Mouse (Mus musculus): ENCODE measurements around the gene Casq1. TPM values are rescaled to one million over a fixed set of nuclear protein-coding genes. Genes with fewer than 3 reads are reported as not detected.

The Casq1 gene
- total and polyA plus RNA-seq, 2 experiments from 2014 or later = 0.99 to 1.3 TPM

DNA sequence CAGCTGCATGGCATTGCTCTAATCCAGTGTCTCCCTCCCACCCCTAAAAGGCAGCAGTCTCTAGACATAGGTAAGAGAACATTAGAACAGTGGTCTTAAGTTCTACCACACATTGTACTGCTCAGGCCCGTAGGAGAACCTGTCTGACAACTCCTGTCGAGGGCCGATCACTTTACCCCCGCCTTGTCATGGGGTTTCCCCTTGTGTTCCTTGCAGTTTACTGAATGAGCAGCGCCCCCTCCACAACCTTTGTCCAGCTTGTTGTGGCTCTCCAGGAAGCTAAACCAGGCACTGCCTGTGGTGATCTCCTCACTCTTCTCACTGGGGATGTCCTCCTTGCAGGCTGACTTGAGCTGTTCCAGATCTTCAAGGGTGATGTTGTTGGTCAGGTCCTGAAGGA lies 19.5 kb downstream of the Casq1 start:
- no peak overlapping the region for H3K9ac ChIP-seq (replicated peaks; ENCODE audit: low read length, poor library complexity, severe bottlenecking)
- no peak for ATAC-seq (ENCODE audit: low FRiP score)
- H3K4me3 ChIP-seq (ENCODE audit: low read depth, low read length) = no peak overlapping the region
- no peaks in the 10 kb centered on the region for H3K27me3 ChIP-seq (ENCODE audit: insufficient read depth, low read length)
- H3K9me3 ChIP-seq (ENCODE audit: low read length) = no peaks in the 10 kb centered on the region
- H3K27ac ChIP-seq (ENCODE audit: low read depth, low read length) = peak overlapping the region; percentile 19; the same call in 1 of the 2 replicates
- TF ChIP-seq CTCF (IDR thresholded peaks at IDR 0.05) = no peak
- no peak for DNase-seq (ENCODE audit: low spot score)
- H3K4me1 ChIP-seq (ENCODE audit: insufficient read depth, low read length) = peaks cover 39% of the 10 kb centered on the region
- WGBS = 65% methylated on average over 5 of the region's 5 CpGs
- H3K36me3 ChIP-seq (ENCODE audit: insufficient read depth, low read length) = peaks cover 36% of the 10 kb centered on the region
- H3K4me2 ChIP-seq (ENCODE audit: low read depth, low read length, poor library complexity, severe bottlenecking) = 0 out of 2 replicates have a peak overlapping the region, but pooled peaks have one; percentile 56

DNA sequence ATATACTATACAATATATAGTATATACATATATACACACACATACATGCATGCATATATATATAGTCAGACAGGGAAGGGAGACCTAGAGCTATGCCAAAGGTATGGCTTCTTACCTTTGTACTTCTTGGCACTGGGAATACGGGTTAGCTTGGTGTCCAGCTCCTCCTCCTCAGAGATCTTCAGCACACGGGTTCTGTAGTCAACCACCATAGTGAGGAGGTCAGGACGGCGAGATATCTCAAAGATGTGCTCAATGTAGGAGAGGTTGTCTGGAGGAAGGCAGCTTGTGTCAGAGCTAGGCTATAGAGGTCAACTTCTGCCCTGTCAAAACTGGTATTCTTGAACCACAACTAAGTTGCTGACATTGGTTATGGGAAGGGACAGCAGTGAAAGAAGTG lies 20.7 kb downstream of the Casq1 start:
- 89% methylated on average over 4 of the region's 4 CpGs for WGBS
- no peak for DNase-seq (ENCODE audit: low spot score)

DNA sequence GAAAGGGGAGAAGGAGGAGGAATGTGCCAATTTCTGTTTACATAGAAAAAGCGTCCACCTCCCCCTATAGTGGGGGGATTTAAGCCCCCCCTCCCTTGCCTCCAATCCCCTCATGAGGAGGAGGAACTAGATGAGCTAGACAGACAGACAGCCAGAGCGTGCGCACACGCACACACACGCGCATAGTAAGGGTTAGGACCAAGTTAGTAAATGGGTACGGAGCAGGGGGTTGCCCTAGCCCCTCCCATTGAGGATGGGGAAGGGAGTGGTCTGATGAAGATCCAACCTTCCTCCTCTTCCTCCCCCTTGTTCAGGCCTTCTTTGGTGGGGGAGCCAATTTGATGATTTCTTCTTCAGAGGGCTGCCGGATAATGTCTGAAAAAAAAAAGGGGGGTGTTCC lies 21.4 kb downstream of the Casq1 start:
- no peak for TF ChIP-seq CTCF (IDR thresholded peaks at IDR 0.05)
- H3K36me3 ChIP-seq (ENCODE audit: insufficient read depth, low read length) = peaks cover 48% of the 10 kb centered on the region
- no peak overlapping the region for H3K9ac ChIP-seq (replicated peaks; ENCODE audit: low read length, poor library complexity, severe bottlenecking)
- no peak for ATAC-seq (ENCODE audit: low FRiP score)
- 85% methylated on average over 8 of the region's 8 CpGs for WGBS
- DNase-seq (ENCODE audit: low spot score) = no peak
- H3K27me3 ChIP-seq (ENCODE audit: insufficient read depth, low read length) = no peaks in the 10 kb centered on the region
- no peak overlapping the region for H3K4me2 ChIP-seq (ENCODE audit: low read depth, low read length, poor library complexity, severe bottlenecking)
- H3K4me1 ChIP-seq (ENCODE audit: insufficient read depth, low read length) = peaks cover 29% of the 10 kb centered on the region
- no peaks in the 10 kb centered on the region for H3K9me3 ChIP-seq (ENCODE audit: low read length)
- H3K4me3 ChIP-seq (ENCODE audit: low read depth, low read length) = no peak overlapping the region
- no peak overlapping the region for H3K27ac ChIP-seq (ENCODE audit: low read depth, low read length)

More for the DNA sequence above, 20.7 kb downstream of the Casq1 start:
- no peak overlapping the region for H3K27ac ChIP-seq (ENCODE audit: low read depth, low read length)
- H3K4me1 ChIP-seq (ENCODE audit: insufficient read depth, low read length) = peaks cover 34% of the 10 kb centered on the region
- peaks cover 42% of the 10 kb centered on the region for H3K36me3 ChIP-seq (ENCODE audit: insufficient read depth, low read length)
- H3K9me3 ChIP-seq (ENCODE audit: low read length) = no peaks in the 10 kb centered on the region
- no peak overlapping the region for H3K4me2 ChIP-seq (ENCODE audit: low read depth, low read length, poor library complexity, severe bottlenecking)
- no peak overlapping the region for H3K9ac ChIP-seq (replicated peaks; ENCODE audit: low read length, poor library complexity, severe bottlenecking)
- H3K4me3 ChIP-seq (ENCODE audit: low read depth, low read length) = no peak overlapping the region
- no peak for ATAC-seq (ENCODE audit: low FRiP score)
- H3K27me3 ChIP-seq (ENCODE audit: insufficient read depth, low read length) = no peaks in the 10 kb centered on the region
- no peak for TF ChIP-seq CTCF (IDR thresholded peaks at IDR 0.05)

DNA sequence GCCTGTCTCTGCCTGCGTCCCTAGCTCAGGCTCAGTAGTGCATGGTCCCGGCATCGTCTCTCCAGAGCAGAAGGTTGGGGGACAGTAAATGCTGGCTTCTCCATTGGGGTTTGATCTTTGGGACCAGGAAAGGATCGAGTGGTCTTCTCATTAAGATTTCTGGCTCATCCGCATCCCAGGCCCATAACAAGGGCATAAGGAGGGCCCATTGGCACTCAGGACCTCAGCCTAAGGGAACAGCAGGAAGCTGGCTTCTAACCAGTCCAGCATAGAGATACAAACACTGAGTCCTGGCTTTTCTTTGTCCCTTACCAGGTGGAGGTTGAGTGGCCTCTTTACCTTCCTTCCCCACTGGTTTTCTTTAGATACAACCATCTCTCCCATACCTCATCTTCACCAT lies 21.8 kb downstream of the Casq1 start:
- no peak for ATAC-seq (ENCODE audit: low FRiP score)
- Histone ChIP-seq H3K36me3 (ENCODE audit: insufficient read depth, low read length) (peaks cover 48% of the 10 kb centered on the region), H3K4me3 (ENCODE audit: low read depth, low read length) (no peak overlapping the region), H3K9ac (replicated peaks; ENCODE audit: low read length, poor library complexity, severe bottlenecking) (no peak overlapping the region), H3K4me2 (ENCODE audit: low read depth, low read length, poor library complexity, severe bottlenecking) (no peak overlapping the region), H3K4me1 (ENCODE audit: insufficient read depth, low read length) (peaks cover 24% of the 10 kb centered on the region), H3K27ac (ENCODE audit: low read depth, low read length) (no peak overlapping the region), H3K27me3 (ENCODE audit: insufficient read depth, low read length) (no peaks in the 10 kb centered on the region), H3K9me3 (ENCODE audit: low read length) (no peaks in the 10 kb centered on the region)
- TF ChIP-seq CTCF (IDR thresholded peaks at IDR 0.05) = no peak
- 72% methylated on average over 5 of the region's 5 CpGs for WGBS
- no peak for DNase-seq (ENCODE audit: low spot score)

DNA sequence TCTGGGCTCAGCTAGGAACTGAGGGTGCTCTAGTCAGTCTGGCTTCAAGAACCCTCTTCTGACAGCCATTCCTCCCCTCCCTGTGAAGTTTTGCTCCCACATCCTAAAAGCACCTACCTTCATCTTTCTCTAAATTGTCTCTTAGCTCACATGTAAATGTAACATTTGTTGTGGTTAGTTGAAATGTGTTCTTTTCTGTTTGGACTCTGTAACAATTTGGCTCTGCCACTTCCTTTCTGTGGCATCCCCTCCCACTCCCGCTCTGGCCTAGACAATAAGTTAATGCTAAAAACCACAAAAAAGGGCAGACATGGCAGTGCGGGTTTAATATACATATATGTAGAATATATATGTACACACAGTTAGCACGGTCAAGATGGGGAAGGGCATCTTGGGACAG lies 22.5 kb downstream of the Casq1 start:
- Histone ChIP-seq H3K4me3 (ENCODE audit: low read depth, low read length) (no peak overlapping the region), H3K4me1 (ENCODE audit: insufficient read depth, low read length) (peaks cover 17% of the 10 kb centered on the region), H3K36me3 (ENCODE audit: insufficient read depth, low read length) (peaks cover 53% of the 10 kb centered on the region), H3K27ac (ENCODE audit: low read depth, low read length) (no peak overlapping the region), H3K27me3 (ENCODE audit: insufficient read depth, low read length) (no peaks in the 10 kb centered on the region), H3K9ac (replicated peaks; ENCODE audit: low read length, poor library complexity, severe bottlenecking) (no peak overlapping the region), H3K4me2 (ENCODE audit: low read depth, low read length, poor library complexity, severe bottlenecking) (no peak overlapping the region), H3K9me3 (ENCODE audit: low read length) (no peaks in the 10 kb centered on the region)
- ATAC-seq (ENCODE audit: low FRiP score) (no peak), DNase-seq (ENCODE audit: low spot score) (no peak)
- no peak for TF ChIP-seq CTCF (IDR thresholded peaks at IDR 0.05)
- WGBS = 85% methylated on average over 3 of the region's 3 CpGs

DNA sequence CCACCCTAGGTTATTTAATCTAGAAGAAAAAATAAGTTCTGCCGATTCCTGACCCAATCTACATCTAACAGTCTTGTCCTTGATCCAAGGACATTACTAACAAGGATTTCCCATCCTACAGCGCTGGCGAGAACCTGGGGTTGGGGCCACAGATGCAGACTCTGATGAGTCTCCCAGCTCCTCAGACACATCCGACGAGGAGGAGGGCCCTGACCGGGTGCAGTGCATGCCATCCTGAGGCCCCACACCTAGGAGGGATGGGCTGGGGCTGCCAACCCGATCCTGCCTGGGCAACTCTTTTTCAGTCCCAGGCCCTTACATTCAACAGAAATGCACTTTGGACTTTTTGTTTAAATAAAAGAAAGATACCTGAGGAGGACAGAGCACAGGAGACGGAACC lies 25.2 kb downstream of the Casq1 start:
- H3K4me3 ChIP-seq (ENCODE audit: low read depth, low read length) = no peak overlapping the region
- no peak overlapping the region for H3K9ac ChIP-seq (replicated peaks; ENCODE audit: low read length, poor library complexity, severe bottlenecking)
- DNase-seq (ENCODE audit: low spot score) (no peak), ATAC-seq (ENCODE audit: low FRiP score) (no peak)
- no peaks in the 10 kb centered on the region for H3K27me3 ChIP-seq (ENCODE audit: insufficient read depth, low read length)
- H3K4me1 ChIP-seq (ENCODE audit: insufficient read depth, low read length) = no peaks in the 10 kb centered on the region
- TF ChIP-seq CTCF (IDR thresholded peaks at IDR 0.05) = no peak
- H3K27ac ChIP-seq (ENCODE audit: low read depth, low read length) = no peak overlapping the region
- H3K9me3 ChIP-seq (ENCODE audit: low read length) = no peaks in the 10 kb centered on the region
- peaks cover 55% of the 10 kb centered on the region for H3K36me3 ChIP-seq (ENCODE audit: insufficient read depth, low read length)
- H3K4me2 ChIP-seq (ENCODE audit: low read depth, low read length, poor library complexity, severe bottlenecking) = no peak overlapping the region
- 76% methylated on average over 8 of the region's 8 CpGs for WGBS
